Mouse (Mus musculus) bone marrow, adult 2 months (tissue): ENCODE results near the gene Syt9.

Source experiments
- CTCF ChIP-seq: fragments of 200-500 bp; IDR thresholded peaks from 2 replicates; pipeline ENCODE4 v1.5.1; 2011; ENCODE audit warnings: low read length, control low read depth; ENCODE audit not compliant: control insufficient read depth, insufficient read depth
- POLR2A ChIP-seq: fragments of 200-500 bp; IDR thresholded peaks from 2 replicates; pipeline ENCODE4 v1.6.1; 2011; ENCODE audit warnings: low read depth, mild to moderate bottlenecking, control low read depth, low read length, borderline replicate concordance; ENCODE audit not compliant: control insufficient read depth

GRCm38 (mm10) chr7:107560675-107561074 lies 190.1 kb downstream of the Syt9 start:
- TF ChIP-seq CTCF (no peak), POLR2A (no peak)
